Mouse (Mus musculus): ENCODE data around the gene Myl4.
A peak's percentile ranks its signal among the peaks of the same experiment; 100 is the strongest.
"Not testable (repeated sequence)": the region's sequence is repeated elsewhere in the genome, so short reads cannot be mapped to it uniquely, and the experiment has no call there.

Myl4 gene

GRCm38 (mm10) chr11:104570515-104570914 lies 20.1 kb downstream of the Myl4 start:
- DNase-seq (ENCODE audit: extremely low read depth, insufficient read length, low spot score): not testable (repeated sequence)

GRCm38 (mm10) chr11:104571373-104571772 lies 20.9 kb downstream of the Myl4 start:
- not testable (repeated sequence) for DNase-seq (ENCODE audit: extremely low read depth, insufficient read length, low spot score)

GRCm38 (mm10) chr11:104572091-104572490 lies 21.6 kb downstream of the Myl4 start:
- DNase-seq (ENCODE audit: extremely low read depth, insufficient read length, low spot score): no peak

GRCm38 (mm10) chr11:104572566-104572965 lies 22.1 kb downstream of the Myl4 start:
- no peak for DNase-seq (ENCODE audit: extremely low read depth, insufficient read length, low spot score)

- DNase-seq (ENCODE audit: extremely low read depth, insufficient read length, low spot score): no peak
These were observed 26.5 kb downstream of the Myl4 start for GRCm38 (mm10) chr11:104576772-104577612.

GRCm38 (mm10) chr11:104578074-104578473 lies 27.6 kb downstream of the Myl4 start:
- no peak for DNase-seq (ENCODE audit: extremely low read depth, insufficient read length, low spot score)

- DNase-seq (ENCODE audit: extremely low read depth, insufficient read length, low spot score): no peak
These were observed 28.6 kb downstream of the Myl4 start for GRCm38 (mm10) chr11:104579084-104579483.

- DNase-seq (ENCODE audit: extremely low read depth, insufficient read length, low spot score): no peak
These were observed 29.1 kb downstream of the Myl4 start for GRCm38 (mm10) chr11:104579575-104579974.

GRCm38 (mm10) chr11:104580091-104580490 lies 29.6 kb downstream of the Myl4 start:
- DNase-seq (ENCODE audit: extremely low read depth, insufficient read length, low spot score): no peak

GRCm38 (mm10) chr11:104580606-104581005 lies 30.1 kb downstream of the Myl4 start:
- DNase-seq (ENCODE audit: extremely low read depth, insufficient read length, low spot score): no peak

GRCm38 (mm10) chr11:104581446-104582307 lies 31.2 kb downstream of the Myl4 start:
- no peak for DNase-seq (ENCODE audit: extremely low read depth, insufficient read length, low spot score)

- DNase-seq (ENCODE audit: extremely low read depth, insufficient read length, low spot score): no peak
These were observed 31.8 kb downstream of the Myl4 start for GRCm38 (mm10) chr11:104582308-104582606.

GRCm38 (mm10) chr11:104582630-104583364 lies 32.3 kb downstream of the Myl4 start:
- no peak for DNase-seq (ENCODE audit: extremely low read depth, insufficient read length, low spot score)

GRCm38 (mm10) chr11:104585495-104585894 lies 35.0 kb downstream of the Myl4 start:
- no peak for DNase-seq (ENCODE audit: extremely low read depth, insufficient read length, low spot score)

- DNase-seq (ENCODE audit: extremely low read depth, insufficient read length, low spot score): no peak
These were observed 37.4 kb downstream of the Myl4 start for GRCm38 (mm10) chr11:104587904-104588303.

- no peak for DNase-seq (ENCODE audit: extremely low read depth, insufficient read length, low spot score)
These were observed 38.0 kb downstream of the Myl4 start for GRCm38 (mm10) chr11:104588513-104588912.

GRCm38 (mm10) chr11:104589570-104589969 lies 39.1 kb downstream of the Myl4 start:
- DNase-seq (ENCODE audit: extremely low read depth, insufficient read length, low spot score): no peak

- DNase-seq (ENCODE audit: extremely low read depth, insufficient read length, low spot score): peak; percentile 27
These were observed 39.7 kb downstream of the Myl4 start for GRCm38 (mm10) chr11:104590148-104590547.

- no peak for DNase-seq (ENCODE audit: extremely low read depth, insufficient read length, low spot score)
These were observed 41.8 kb downstream of the Myl4 start for GRCm38 (mm10) chr11:104592066-104592835.

- DNase-seq (ENCODE audit: extremely low read depth, insufficient read length, low spot score): peak; percentile 34
These were observed 45.9 kb downstream of the Myl4 start for GRCm38 (mm10) chr11:104596365-104596764.

All from 3134 (cell line).